Mouse (Mus musculus): ENCODE results near the gene Vmn1r66.
"Not testable (repeated sequence)": the region's sequence is repeated elsewhere in the genome, so short reads cannot be mapped to it uniquely, and the experiment has no call there.

Vmn1r66 gene

DNA sequence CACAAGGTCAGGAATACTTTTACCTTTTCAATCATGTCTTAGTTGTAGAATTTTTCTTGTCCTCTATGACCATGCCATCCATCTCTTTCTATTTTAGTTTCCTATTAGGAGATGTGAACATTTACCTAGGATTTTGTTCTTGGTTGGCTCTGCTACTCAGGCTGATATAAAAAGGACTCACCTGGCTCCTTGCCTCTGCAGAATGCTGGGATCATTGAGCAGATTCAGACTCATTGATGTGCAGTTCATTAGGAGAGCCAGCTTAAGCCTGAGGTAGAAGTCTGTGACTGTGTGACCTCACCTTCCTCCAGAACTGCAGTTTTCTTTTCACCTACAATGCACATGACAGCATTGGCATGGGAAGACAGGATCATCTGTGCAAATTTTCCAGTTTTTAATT, at the start of gene Vmn1r66:
Vmn1r66 (minus strand) TSS at position 101 of the 400 bp plus-strand sequence.
- DNase-seq: no peak

DNA sequence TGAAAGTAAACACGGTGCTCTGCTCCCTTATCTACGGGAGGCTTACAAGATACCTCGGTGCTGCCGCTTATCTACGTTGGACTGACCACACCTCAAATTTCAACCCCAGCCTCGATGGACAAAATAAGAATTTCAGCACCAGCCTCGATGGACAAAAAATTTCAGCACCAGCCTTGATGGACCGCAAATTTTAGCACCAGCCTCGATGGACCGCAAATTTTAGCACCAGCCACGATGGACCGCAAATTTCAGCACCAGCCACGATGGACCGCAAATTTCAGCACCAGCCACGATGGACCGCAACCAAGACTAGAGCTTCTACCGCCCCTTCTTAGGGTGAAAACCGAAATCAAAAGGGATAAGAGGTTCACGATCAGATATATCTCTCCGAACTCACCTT, 47.7 kb upstream of the Vmn1r66 start:
- DNase-seq: not testable (repeated sequence)

DNA sequence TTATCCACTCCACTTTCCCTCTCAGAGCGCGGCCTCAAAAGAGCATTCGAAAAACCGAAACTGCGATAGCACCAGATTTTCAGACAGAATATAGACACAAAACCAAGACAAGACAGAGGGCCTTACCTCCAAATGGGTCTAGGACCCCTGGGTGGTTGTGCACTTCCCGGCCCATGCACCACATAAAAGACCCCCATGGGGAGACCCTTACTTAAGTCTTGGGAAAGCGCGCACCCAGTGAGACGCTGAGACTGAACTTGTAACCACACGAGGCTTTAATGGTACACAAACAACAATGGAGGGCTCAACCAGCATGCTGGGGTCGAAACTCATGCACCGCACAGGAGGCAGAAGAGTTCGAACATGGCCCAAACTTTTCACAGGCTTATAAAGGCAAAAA, 25.7 kb downstream of the Vmn1r66 start:
- no peak for DNase-seq

DNA sequence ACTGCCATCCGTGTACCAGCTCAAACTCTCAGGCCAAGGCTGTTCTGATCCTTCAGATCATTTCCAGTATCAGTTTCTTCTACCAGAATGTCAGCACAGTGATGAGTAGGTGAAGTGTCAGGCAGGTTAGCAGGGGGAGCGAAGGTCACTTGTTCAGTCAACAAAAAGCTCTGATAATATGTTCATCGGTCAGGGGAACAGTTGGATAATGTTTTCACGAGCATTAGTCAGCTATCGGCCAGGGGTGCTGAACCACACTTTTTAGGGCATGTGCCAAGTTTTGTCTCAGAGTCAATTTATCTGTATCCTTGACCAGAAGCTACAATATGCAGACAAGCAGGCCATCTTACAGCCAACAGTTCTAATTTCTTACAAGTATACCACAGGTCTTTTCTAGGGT, 28.7 kb downstream of the Vmn1r66 start:
- no peak for DNase-seq
